Mouse (Mus musculus) gonadal fat pad, adult 2 months (tissue): Measurements from ENCODE around the gene Zfp93. TPM values are rescaled to one million over a fixed set of nuclear protein-coding genes. Genes with fewer than 3 reads are reported as not detected.
"Not testable (repeated sequence)": the region's sequence is repeated elsewhere in the genome, so short reads cannot be mapped to it uniquely, and the experiment has no call there.

Source experiments
- DNase-seq: peaks from one replicate; pipeline ENCODE4 v3.0.0-alpha.2; 2012; ENCODE audit warnings: low read depth
- polyA plus RNA-seq: library from polyadenylated mRNA; depleted of rRNA; stranded (reverse); fragments of >200 nt; gene quantifications from 2 replicates; pipeline ENCODE4 v1.2.3, GENCODE M21; 2012; rRNA removed

Zfp93 gene
- 2.4 and 3.2 TPM in 2 replicates for polyA plus RNA-seq

DNA sequence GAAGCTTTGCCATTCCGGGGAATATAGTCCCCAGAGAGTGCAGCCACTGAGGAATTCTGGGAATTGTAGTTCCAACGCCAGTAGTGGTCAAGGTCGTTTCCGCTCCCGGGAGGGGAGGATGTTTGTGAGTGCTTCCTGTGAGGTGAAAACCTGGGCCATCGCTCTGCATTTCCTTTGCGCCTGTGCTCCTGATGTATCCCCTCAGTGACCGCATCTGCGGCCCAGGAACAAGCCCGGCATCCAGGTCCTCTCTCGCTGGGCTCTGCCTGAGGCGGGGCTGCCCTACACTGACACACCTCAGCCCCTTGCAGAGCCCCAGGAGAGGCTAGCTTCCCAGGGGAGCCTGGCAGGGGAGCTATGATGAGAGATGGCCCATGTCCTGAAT lies at the start of gene Zfp93:
TSS of gene Zfp93 (plus strand) at position 133 of the 385 bp plus-strand sequence.
- peak; percentile 38 for DNase-seq

DNA sequence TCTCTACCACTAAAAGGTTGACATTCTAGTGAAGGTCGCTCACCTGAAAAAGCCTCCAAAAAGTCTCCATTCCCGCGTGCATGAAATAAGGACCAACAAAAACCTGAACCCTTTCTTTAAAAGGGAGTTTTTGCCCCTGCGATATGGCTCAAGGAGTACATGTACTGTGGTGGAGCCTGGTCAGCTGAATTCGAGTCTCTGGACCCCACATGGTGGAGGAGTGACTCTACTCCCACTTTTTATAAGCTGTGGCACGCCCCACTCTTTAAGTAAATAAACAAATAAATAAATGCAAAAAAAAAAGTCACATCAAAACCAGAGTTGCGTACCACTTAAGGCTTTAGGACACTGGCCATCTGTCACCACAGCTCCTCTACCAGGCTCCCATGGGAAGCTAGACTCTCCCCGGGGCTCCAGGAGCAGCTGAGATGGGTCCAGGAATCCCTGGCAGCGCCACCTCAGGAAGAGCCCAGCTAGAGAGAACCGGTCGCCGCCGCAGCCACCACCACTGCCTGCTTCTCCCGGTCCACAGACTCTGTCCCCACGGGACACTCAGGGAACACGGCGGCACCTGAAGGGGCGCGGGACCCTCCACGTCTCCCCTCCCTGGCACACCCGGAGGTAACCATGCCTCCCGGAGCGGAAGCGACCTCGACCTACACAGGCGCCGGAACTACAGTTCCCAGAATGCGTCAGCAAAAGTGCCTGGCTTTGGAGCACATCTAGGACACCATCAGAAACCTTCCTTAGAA lies 33.0 kb upstream of the Zfp93 start, which contains the start of gene Zfp109:
TSS of gene Zfp109 (minus strand) at position 521 of the 752 bp plus-strand sequence.
- DNase-seq = no peak

DNA sequence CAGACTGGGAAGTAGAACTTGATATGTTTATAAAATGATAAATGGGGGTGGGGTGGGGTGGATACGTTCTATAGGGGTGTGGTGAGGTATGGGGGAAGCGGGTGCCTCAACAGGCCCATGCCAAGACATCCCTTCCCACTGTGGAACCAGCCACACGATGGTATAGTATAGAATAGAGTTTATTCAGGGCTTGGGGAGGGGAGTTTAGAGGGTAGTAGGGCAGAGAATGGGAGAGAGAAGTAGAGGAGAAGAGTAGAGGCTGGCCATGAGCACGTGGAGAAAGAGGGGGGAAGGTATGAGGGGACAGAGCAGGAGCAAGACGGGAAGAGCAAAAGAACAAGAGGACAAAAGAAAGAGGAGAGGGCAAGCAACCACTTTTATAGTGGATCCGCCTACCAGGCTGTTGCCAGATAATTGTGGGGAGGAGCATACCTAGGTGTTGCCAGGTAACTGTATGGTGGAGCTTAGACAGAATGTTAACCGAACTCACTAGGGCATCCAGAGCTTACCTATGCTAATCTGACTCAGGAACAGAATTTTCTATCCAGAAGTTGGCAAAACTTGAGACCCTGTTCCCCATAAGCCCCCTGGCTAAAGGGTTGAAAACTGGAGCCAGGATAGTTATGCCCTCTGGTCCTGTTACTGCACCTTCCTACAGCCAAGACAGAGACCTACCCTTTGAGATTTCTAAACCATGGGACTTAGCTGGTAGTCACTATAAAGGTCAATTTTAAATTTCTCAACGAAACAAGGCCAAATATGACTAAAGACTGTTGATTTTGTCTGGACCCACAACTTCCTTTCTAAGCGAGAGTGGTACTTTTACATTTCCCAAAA lies 16.2 kb upstream of the Zfp93 start:
- DNase-seq = no peak

DNA sequence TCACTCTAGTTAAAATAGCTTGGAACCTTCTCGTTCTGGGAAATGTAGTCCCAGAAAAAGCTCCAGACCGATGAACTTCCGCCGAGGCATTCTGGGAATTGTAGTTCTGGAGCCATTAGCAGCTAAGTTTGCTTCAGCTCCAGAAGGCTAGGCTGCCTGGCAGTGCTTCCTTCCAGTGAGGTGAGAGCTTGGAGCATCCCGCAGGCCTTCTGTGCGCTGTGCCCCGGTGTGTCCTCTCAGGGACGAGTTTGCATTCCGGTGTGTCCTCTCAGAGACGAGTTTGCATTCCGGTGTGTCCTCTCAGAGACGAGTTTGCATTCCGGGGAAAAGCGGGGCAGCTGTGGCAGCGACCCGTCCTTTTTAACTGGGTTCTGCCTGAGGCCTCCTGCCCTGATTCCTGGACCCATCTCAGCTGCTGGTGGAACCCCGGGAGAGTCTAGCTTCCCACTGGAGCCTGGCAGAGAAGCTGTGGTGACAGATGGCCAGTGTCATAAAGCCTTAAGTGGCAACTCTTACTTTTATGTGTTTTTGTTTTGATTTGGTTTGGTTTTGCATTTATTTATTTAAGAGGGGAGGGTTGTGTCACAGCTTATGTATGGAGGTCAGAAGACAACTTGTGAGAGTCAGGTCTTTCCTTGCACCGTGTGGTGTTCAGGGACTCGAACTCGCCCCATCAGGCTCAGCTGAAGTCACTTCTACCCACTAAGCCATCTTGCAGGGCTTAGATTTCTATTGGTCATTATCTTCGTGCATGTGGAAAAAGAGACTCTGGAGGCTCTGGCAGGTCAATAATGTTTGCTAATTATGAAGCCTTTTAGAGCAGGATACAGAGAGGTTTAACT lies 15.4 kb upstream of the Zfp93 start, which contains the start of gene Zfp108:
TSS of gene Zfp108 (plus strand) at position 162 of the 842 bp plus-strand sequence.
- DNase-seq = peak; percentile 56

DNA sequence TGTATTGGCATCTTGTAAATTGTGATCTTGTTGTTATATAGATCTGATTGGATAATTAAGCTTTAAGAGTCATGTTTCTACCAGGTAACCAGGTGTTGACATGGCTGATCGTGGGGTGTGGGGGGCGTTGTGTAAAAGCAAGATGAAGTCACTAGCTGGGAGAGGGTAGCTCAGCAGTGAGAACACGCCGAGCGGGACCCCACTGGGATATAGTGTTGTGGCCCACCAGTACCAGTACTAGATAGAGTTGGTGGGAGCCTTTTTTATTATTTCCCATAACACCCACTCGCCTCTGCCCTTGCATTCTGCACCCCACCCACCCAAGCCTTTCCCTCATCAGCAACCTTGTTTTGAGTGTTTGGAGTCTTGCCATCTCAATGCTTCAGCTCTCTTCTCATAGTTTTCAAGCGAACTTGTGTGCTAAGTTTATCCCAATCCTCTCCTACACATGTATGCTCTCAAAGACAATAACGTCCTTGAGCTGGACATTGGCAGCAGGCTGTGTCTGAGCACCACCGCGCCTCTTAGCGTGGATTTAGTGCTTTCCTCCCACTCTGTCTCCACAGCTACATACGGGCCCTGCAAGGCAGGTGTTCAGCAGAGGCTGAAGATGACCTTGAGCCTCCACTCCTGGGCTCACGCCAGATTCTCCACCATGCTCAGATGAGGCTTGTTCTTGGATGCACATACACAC lies 10.8 kb upstream of the Zfp93 start:
- no peak for DNase-seq

DNA sequence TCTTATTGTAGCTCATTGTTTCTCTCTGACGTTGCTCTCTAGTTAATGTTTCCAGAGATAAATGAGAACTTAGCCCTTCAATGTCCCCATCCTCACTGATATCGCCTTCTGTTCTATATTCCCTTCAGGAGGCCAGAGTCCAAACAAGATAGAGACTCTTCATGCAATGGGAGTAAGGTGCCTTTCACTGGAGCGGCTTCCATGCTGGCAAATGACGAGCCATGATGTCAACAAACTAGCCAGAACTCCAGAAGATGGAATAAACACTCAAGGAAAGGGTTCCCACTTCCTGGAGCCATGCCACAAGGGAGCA lies 10.3 kb upstream of the Zfp93 start:
- no peak for DNase-seq

DNA sequence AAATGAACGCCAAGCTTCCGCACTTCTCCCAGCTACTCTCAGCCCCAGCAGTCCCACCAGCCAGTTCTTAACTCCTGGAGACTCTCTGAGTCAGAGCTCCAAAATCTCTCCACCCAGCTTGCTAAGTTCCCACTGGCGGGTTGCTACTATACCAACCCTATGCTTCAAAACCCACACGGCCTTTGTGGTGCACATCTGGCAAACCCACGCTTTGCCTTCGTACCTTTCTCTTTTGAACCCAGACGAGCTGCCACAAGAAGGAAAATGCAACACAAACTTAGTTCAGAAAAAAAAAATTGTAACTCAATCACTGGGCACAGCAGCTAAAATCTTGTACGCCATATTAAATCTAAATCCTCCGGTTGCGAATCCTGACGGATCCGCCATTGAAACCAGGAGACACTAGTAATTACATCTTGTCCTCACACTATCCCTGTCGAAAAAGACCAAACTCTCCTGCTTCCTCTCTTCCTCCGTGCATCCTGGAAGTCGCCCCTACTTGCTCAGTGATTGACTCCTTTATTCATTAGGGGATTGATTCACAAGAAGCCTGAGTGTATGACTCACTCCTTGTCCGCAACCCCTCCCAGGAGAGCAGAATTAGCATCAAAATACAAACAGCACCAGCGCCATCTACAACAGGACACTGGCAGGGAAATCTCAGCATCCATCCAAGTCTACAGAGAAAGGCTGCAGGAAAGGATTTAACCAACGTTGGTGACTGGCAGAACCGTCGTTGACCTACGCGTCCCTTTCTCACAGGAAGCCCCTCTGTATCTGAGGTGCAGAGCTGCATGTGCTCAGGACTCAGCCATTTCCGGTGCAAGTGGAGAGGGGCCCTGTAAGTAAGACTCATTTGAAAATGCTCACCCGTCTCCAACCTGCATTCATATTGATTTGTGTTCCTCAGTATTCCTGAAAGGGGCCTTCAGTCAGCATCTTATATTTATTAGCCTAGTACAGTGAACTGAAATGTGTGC lies 1.8 kb upstream of the Zfp93 start:
- no peak for DNase-seq

DNA sequence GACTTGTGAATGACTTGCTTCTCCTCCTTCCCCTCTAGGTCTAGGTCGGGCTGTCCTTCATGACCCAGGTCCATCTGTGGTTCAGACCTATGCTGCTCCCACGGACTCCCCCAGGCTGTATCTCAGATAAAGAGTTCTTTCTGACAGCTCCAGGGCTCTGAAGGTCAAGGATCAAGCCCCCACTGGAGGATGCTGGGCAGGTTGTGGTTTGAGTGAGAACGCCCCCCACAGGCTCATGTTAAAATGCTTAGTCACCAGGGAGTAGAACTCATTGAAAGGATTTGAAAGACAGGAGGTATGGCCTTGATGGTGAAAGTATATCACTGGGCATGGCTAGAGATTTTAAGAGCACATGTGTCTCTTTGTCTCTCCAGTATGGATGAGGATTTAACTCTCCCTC lies 964 bp upstream of the Zfp93 start:
- DNase-seq = no peak

DNA sequence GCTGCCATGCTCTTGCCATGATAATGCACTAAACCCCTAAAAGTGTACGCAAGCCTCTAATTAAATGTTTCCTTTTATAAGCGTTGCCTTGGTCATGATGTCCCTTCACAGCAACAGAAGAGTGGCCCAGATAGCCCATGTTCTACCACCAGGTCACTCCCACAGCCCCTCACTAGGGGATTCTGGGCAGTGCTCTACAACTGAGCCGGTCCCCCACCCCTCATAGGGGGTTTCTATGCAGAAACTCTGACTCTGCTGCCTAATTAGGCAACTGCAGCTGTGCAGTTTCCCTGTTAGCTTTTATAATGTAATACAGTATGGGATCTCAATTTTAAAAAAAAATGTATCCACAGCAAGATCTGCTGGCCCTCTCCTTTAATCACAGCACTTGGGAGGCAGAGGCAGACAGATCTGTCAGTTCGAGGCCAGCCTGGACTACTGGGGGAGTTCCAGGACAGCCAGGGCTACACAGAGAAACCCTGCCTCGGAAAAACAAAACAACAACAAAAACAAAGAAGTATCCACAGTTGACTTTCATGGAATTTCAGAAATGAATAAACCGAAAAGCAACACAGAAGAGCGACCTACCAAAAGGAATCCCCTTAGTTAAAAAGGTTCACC lies 443 bp upstream of the Zfp93 start:
- no peak for DNase-seq

DNA sequence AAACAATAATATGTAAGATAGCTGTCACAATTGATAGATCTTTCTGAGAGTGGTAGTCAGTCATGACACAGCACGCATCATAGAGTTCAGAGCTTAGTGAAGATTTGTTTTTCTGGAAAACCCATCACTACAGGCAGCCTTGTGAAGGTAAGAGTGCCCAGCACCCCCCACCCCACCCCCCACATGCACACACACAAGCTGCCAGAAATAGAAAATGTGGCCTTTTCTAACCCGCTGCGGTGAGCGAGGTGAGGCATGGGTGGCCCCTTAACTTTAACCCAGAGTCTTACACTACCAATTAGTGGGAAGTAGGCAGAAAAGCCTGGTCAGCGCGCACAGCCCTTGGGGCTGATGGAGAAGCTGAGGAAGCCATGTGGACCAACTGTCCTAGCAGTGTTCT lies 971 bp downstream of the Zfp93 start:
- DNase-seq = no peak

DNA sequence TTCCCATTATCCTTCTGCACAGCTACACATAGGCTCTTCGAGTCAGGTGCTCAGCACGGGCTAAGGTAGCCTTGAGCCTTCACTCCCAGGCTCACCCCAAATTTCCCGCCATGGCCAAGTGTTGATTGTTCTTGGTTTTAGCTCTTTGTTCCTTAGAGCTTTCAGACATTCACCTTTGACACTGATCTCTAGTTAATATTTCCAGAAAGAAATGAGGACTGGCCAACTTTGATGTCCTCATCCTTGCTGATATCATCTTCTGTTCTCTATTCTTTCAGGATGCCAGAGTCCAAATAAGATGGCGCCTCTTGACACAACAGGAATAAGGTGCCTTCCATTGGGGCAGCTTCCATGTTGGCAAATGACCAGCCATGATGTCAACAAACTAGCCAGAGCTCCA lies 4.2 kb downstream of the Zfp93 start:
- DNase-seq = no peak

DNA sequence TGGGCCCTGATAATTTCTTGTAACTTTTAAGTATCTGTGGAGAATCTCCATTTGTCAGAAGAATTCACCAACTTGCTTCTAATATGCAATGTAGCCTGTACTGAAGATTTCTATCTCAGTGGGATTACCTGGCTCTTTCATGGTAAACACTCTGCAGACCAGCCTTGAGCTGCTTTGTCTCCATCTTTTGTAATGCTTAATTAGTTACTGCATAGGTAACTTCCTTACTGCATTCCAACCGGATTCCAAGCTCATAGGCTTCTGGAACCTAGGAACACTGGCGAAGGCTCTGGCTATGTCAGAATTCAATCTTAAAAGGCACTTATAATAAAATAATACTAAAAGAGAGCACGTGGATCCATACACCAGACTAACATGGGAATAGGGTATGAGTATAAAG lies 8.6 kb downstream of the Zfp93 start:
- DNase-seq = not testable (repeated sequence)

DNA sequence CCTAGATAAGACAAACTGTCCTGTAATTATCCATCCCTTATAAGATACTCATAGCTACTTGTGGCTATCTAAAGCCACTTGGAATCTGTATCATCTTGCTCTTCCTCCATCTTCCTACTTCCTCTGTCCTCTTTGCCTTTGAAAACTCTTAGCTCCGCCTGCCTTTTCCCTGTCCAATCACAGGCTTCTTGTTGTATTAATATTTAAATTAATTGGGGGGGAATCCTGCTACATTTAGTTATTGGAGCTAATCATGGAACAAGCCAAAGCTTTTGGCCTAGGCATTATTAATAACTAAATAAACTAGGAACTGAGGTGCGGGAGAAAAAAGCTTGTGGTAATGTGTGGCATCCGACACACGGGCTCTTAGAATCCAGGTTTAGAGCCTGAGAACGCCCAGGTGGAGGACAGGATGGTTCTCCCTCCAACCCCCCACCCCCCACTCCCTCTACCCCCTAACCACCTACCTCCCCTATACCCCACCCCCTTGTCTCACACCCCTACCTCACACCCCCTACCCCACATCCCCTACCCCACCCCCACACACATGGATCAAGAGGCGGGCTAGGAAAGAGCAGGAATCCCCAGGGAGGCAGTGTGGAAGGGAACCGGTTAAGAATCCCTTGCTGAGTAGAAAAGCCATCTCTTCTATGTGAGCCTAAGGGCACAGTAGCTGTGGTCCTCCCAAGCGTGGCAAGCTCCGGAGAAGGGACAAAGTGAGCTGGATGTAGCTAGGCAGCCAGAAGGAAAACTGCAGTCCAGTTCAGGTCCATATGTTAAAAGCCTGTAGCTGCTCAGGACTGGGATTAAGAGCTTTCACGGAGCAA lies 10.0 kb downstream of the Zfp93 start:
- no peak for DNase-seq

DNA sequence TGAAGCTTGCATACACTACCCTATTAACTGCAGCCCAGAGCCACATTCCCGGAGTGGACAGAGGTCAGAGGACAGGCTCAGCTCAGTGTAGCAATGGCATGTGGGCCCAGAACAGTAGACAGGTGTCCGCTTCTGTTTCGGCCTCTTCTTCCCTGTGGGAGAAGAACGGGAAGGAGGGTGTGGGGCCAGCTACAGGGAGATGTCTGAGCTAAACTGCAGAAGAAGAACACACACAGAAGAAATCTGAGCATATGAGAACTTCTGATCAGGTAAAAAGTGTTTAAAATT lies 10.6 kb downstream of the Zfp93 start:
- DNase-seq = no peak

DNA sequence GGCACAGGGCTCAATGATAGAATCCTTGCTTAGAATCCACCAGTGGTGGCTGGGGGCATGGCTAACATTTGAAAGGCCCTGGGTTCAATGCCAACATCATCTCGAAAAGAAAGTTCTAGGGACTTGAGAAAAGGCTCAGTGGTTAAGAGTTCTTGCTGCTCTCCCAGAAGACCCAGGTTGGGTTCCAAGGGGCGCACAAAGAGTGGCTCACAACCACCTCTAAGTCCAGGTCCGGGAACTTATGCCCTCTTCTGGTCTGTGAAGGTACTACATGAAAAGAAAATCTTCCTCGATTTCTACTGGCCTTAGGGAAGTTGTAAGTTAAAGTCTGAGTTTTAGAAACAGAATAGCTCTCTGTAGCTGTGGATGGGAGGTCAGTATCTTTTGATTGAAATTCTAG lies 15.9 kb downstream of the Zfp93 start:
- DNase-seq = no peak

DNA sequence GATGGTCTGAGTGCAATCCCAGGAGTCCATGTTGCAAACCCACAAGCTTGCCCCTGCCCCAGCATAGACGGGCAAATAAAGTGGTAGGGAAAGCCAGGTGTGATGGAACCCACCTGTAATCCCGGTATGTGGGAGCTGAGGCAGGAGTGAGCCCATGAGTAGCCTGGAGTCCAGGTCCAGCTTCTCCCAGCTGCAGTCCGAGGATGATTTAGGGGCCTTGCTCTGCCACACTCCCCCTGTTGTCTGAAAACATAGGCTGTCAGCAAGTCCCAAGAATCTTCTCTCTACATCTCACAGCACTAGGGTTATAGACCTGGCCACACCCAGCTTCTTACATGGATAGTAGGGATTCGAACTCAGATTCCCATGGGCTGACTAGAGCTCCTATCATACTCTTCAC lies 16.7 kb downstream of the Zfp93 start:
- no peak for DNase-seq

DNA sequence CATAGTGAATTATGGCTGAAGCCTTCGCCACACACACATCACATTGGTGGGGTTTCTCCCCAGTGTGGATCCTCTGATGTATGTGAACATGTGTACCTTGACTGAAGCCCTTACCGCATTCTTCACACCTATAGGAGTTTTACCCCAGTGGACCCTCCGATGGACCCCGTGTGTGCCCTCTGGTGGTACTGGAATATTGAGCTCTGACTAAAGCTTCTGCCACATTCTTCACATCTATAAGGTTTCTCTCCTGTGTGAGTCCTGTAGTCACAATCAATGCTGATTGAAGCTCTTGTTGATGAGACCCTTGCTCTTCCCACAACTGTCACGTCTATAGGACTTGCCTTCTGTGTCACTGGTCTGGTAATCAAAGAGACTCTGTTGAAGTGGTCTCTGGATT lies 17.4 kb downstream of the Zfp93 start:
- no peak for DNase-seq

DNA sequence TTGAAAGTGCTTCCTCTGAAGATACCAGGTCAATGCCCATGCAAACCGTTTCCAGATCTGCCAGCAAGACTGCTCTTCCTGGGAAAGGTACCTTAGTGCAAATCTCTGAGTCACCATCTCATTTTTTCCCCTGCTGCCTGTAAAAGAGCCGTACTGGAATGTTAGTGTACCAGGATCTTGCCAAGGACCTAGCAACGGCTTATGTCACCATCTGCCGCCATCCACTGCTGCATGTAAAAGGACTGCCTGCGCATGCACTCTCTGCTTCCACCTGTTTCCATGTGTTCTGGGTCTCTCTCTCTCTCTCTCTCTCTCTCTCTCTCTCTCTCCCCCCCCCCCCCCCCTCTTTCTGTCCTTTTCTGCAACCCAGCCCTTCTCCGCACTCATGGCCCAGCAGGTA lies 18.3 kb downstream of the Zfp93 start:
- no peak for DNase-seq

DNA sequence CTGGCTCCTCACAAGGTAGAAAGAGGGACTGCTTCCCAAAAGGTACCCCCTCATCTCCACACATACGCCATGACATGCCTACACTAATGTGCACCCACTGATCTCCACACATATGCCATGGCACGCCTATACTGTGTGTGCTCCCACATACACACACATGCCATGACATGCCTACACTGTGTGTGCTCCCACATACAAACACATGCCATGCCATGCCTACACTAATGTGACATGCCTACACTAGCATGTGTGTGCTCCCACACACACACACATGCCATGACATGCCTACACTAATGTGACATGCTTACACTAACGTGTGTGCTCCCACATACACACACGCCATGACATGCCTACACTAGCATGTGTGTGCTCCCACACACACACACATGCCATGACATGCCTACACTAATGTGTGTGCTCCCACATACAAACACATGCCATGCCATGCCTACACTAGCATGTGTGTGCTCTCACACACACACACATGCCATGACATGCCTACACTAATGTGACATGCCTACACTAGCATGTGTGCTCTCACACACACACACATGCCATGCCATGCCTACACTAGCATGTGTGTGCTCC lies 20.0 kb downstream of the Zfp93 start:
- DNase-seq = no peak
